Comparison of ENCODE assay signal across 27 mouse cellular contexts in the genomic region with DNA sequence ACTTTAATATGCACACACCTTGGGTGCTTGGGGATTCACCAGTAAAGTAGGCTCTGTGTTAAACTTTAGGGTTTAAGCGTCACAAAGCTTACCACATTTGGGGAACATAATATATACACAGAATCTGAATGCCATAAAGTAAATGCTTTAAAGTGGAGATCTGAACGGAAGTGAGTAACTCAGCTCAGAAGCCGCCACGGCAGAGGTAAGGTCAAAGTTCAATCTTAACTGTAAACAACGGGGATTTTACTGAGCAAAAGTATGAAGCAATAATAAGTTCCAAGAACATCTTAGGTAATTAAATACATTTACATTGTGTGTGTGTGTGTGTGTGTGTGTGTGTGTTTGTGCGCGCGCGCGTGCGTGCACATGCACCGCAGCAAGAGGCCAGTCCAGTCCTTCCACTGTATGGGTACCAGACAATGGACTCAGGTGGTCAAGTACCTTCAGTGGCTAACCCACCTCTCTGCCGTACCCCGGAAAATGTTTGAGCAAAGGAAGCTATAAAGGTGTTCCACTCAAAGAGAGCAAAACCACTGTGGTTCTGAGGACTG.
DNase-seq lines count a peak whose midpoint lies in the region; ATAC-seq and TF ChIP-seq lines count a peak whose summit lies in the region.
"Had no signal": no experiment of that assay in that cellular context is flagged by ENCODE, and none has a peak within 500 bp of the region (broad histone marks: within the 10 kb centered on the region; RNA-seq: fewer than 3 reads in every experiment).

No protein-coding gene starts in this region.

- no peak overlapping the region for H3K27ac ChIP-seq in liver, embryonic 16.5 days (ENCODE audit: low read length)
- no peak overlapping the region for H3K27ac ChIP-seq in liver, embryonic 11.5 days (ENCODE audit: low read depth, low read length)
- H3K27ac ChIP-seq in intestine, postnatal 0 days (ENCODE audit: low read depth, low read length) = peak overlapping the region; percentile 66
- no peak overlapping the region for H3K27ac ChIP-seq in hindbrain, embryonic 13.5 days
- H3K27ac ChIP-seq: embryonic facial prominence, embryonic 12.5 days; hindbrain, embryonic 15.5 days; layer of hippocampus, adult 2 months; midbrain, embryonic 10.5 days; midbrain, embryonic 15.5 days; neural tube, embryonic 15.5 days had no signal

- no peaks in the 10 kb centered on the region for H3K27me3 ChIP-seq in liver, embryonic 16.5 days (ENCODE audit: control insufficient read depth, insufficient read depth, low read depth, low read length)
- H3K27me3 ChIP-seq in liver, embryonic 11.5 days (replicated peaks; ENCODE audit: control insufficient read depth, insufficient read depth, low read length) = no peaks in the 10 kb centered on the region
- no peaks in the 10 kb centered on the region for H3K27me3 ChIP-seq in E14TG2a.4 (ENCODE audit: insufficient read depth, low read length)
- H3K27me3 ChIP-seq in intestine, postnatal 0 days (replicated peaks; ENCODE audit: control insufficient read depth, insufficient read depth, low read length) = no peaks in the 10 kb centered on the region
- no peaks in the 10 kb centered on the region for H3K27me3 ChIP-seq in hindbrain, embryonic 13.5 days
- H3K27me3 ChIP-seq: embryonic facial prominence, embryonic 12.5 days; heart, embryonic 12.5 days; hindbrain, embryonic 15.5 days; midbrain, embryonic 15.5 days; neural tube, embryonic 15.5 days had no signal

- 82% methylated on average over 14 of the region's 14 CpGs for WGBS in liver, embryonic 16.5 days (ENCODE audit: insufficient replicate concordance)
- WGBS in liver, embryonic 11.5 days = 89% methylated on average over 14 of the region's 14 CpGs
- 50% methylated on average over 14 of the region's 14 CpGs for WGBS in intestine, postnatal 0 days
- WGBS in hindbrain, embryonic 13.5 days = 95% methylated on average over 14 of the region's 14 CpGs

- H3K4me2 ChIP-seq in liver, embryonic 16.5 days (ENCODE audit: low read depth, low read length) = no peak overlapping the region
- no peak overlapping the region for H3K4me2 ChIP-seq in liver, embryonic 11.5 days
- peak overlapping the region; percentile 41; the same call in 1 of the 2 replicates for H3K4me2 ChIP-seq in intestine, postnatal 0 days (replicated peaks; ENCODE audit: low read depth)
- H3K4me2 ChIP-seq in hindbrain, embryonic 13.5 days = no peak overlapping the region
- H3K4me2 ChIP-seq: embryonic facial prominence, embryonic 12.5 days; heart, embryonic 12.5 days; hindbrain, embryonic 15.5 days; midbrain, embryonic 15.5 days; neural tube, embryonic 15.5 days had no signal

- H3K4me1 ChIP-seq in liver, embryonic 16.5 days (ENCODE audit: control insufficient read depth, low read depth, low read length) = peaks cover 9% of the 10 kb centered on the region; the same call in 1 of the 2 replicates
- H3K4me1 ChIP-seq in liver, embryonic 11.5 days (replicated peaks; ENCODE audit: control insufficient read depth, insufficient read depth, low read length) = peaks cover 3% of the 10 kb centered on the region; the same call in 1 of the 2 replicates
- peaks cover 43% of the 10 kb centered on the region for H3K4me1 ChIP-seq in E14TG2a.4 (replicated peaks; ENCODE audit: low read depth, low read length)
- H3K4me1 ChIP-seq in intestine, postnatal 0 days (replicated peaks; ENCODE audit: control insufficient read depth, insufficient read depth, low read length) = 0 out of 2 replicates have a peak, but pooled peaks cover 3% of the 10 kb centered on the region
- no peaks in the 10 kb centered on the region for H3K4me1 ChIP-seq in hindbrain, embryonic 13.5 days (replicated peaks)
- H3K4me1 ChIP-seq: embryonic facial prominence, embryonic 12.5 days; hindbrain, embryonic 15.5 days; midbrain, embryonic 10.5 days; midbrain, embryonic 15.5 days; neural tube, embryonic 15.5 days had no signal

- DNase-seq in liver, embryonic 11.5 days (ENCODE audit: low spot score) = no peak
- DNase-seq in adipocyte (ENCODE audit: low spot score) = no peak
- no peak for DNase-seq in left cerebral cortex, postnatal 4 days
- DNase-seq: adrenal gland, postnatal 10 days; cerebellum, adult 9-10 months; embryo, embryonic 11 days; gastrocnemius, postnatal 25 days; heart, adult 18-20 months; kidney, postnatal 14 days; lung, adult 2 months; lung, postnatal 14 days; retina, postnatal 1 day; right cerebral cortex, postnatal 14 days; thymus, adult 18-20 months; thymus, postnatal 25 days had no signal

- no peak for TF ChIP-seq CTCF in E14TG2a.4 (conservative IDR thresholded peaks at IDR 0.05; ENCODE audit: low read length)
- no peak for TF ChIP-seq CTCF in intestine, postnatal 0 days (IDR thresholded peaks at IDR 0.05; ENCODE audit: low read depth)

- intact Hi-C loops in left cerebral cortex, postnatal 4 days (cut with DNase I) = no loop called here

- peak; percentile 50; the same call in 1 of the 2 replicates for ATAC-seq in liver, embryonic 16.5 days (ENCODE audit: low read depth)
- no peak for ATAC-seq in liver, embryonic 11.5 days (replicated peaks; ENCODE audit: low FRiP score)
- ATAC-seq in intestine, postnatal 0 days = peak; percentile 85
- ATAC-seq in hindbrain, embryonic 13.5 days (ENCODE audit: low FRiP score) = no peak
- ATAC-seq: forebrain, embryonic 14.5 days; midbrain, embryonic 15.5 days had no signal

- H3K4me3 ChIP-seq in liver, embryonic 16.5 days (ENCODE audit: low read depth, low read length) = no peak overlapping the region
- no peak overlapping the region for H3K4me3 ChIP-seq in liver, embryonic 11.5 days (ENCODE audit: low read depth, low read length)
- peak overlapping the region; percentile 32 for H3K4me3 ChIP-seq in E14TG2a.4 (replicated peaks; ENCODE audit: low read length)
- no peak overlapping the region for H3K4me3 ChIP-seq in intestine, postnatal 0 days (ENCODE audit: low read depth, low read length)
- no peak overlapping the region for H3K4me3 ChIP-seq in hindbrain, embryonic 13.5 days
- H3K4me3 ChIP-seq: embryonic facial prominence, embryonic 12.5 days; heart, embryonic 12.5 days; hindbrain, embryonic 15.5 days; layer of hippocampus, adult 2 months; midbrain, embryonic 10.5 days; midbrain, embryonic 15.5 days; neural tube, embryonic 15.5 days had no signal

- no peak overlapping the region for H3K9ac ChIP-seq in liver, embryonic 16.5 days (ENCODE audit: low read depth, low read length)
- no peak overlapping the region for H3K9ac ChIP-seq in liver, embryonic 11.5 days (ENCODE audit: low read depth, low read length)
- H3K9ac ChIP-seq in intestine, postnatal 0 days (ENCODE audit: low read depth, low read length) = no peak overlapping the region
- H3K9ac ChIP-seq in hindbrain, embryonic 13.5 days = no peak overlapping the region
- H3K9ac ChIP-seq: embryonic facial prominence, embryonic 12.5 days; heart, embryonic 12.5 days; hindbrain, embryonic 15.5 days; midbrain, embryonic 15.5 days; neural tube, embryonic 15.5 days had no signal

- H3K36me3 ChIP-seq in liver, embryonic 16.5 days (ENCODE audit: control insufficient read depth, insufficient read depth) = no peaks in the 10 kb centered on the region
- H3K36me3 ChIP-seq in liver, embryonic 11.5 days (ENCODE audit: control insufficient read depth, insufficient read depth, low read length) = no peaks in the 10 kb centered on the region; the same call in 1 of the 2 replicates
- peaks cover 9% of the 10 kb centered on the region for H3K36me3 ChIP-seq in E14TG2a.4 (ENCODE audit: insufficient read depth, low read length)
- H3K36me3 ChIP-seq in intestine, postnatal 0 days (ENCODE audit: control insufficient read depth, insufficient read depth) = no peaks in the 10 kb centered on the region; the same call in 1 of the 2 replicates
- peaks cover 22% of the 10 kb centered on the region for H3K36me3 ChIP-seq in hindbrain, embryonic 13.5 days
- H3K36me3 ChIP-seq: midbrain, embryonic 15.5 days had no signal

- H3K9me3 ChIP-seq in liver, embryonic 16.5 days (replicated peaks; ENCODE audit: control insufficient read depth, low read length) = no peaks in the 10 kb centered on the region
- H3K9me3 ChIP-seq in liver, embryonic 11.5 days (ENCODE audit: control insufficient read depth, low read length) = no peaks in the 10 kb centered on the region
- H3K9me3 ChIP-seq in E14TG2a.4 (ENCODE audit: low read length) = no peaks in the 10 kb centered on the region
- H3K9me3 ChIP-seq in intestine, postnatal 0 days (ENCODE audit: control insufficient read depth) = no peaks in the 10 kb centered on the region
- H3K9me3 ChIP-seq in hindbrain, embryonic 13.5 days = no peaks in the 10 kb centered on the region
- H3K9me3 ChIP-seq: embryonic facial prominence, embryonic 12.5 days; heart, embryonic 12.5 days; hindbrain, embryonic 15.5 days; midbrain, embryonic 10.5 days; midbrain, embryonic 15.5 days; neural tube, embryonic 15.5 days had no signal

Comparison
In these comparisons a context has a peak if more than half of its experiments do, and no peak if none do; other contexts are left out.
1. ATAC-seq: peak in liver, embryonic 16.5 days (single experiment) and intestine, postnatal 0 days (single experiment); none in liver, embryonic 11.5 days (single experiment) and hindbrain, embryonic 13.5 days (single experiment).